Mouse (Mus musculus): ENCODE results near the gene Fat1. TPM values are rescaled to one million over a fixed set of nuclear protein-coding genes. Genes with fewer than 3 reads are reported as not detected.

Fat1 gene
- polyA plus RNA-seq, 1 experiment, result 11.5 TPM

- peaks cover 24% of the 10 kb centered on the region for H3K79me2 ChIP-seq (ENCODE audit: control insufficient read depth, insufficient read depth)
These were observed 831 bp upstream of the Fat1 start for GRCm38 (mm10) chr8:44934416-44934815.

GRCm38 (mm10) chr8:44935741-44936140 lies 494 bp downstream of the Fat1 start:
- peak overlapping the region; percentile 79 for H3K4me3 ChIP-seq
- peaks cover 37% of the 10 kb centered on the region for H3K79me2 ChIP-seq (ENCODE audit: control insufficient read depth, insufficient read depth)
- H3ac ChIP-seq (ENCODE audit: control insufficient read depth, insufficient read length), result no peak overlapping the region
- H3K27me3 ChIP-seq (ENCODE audit: control insufficient read depth, insufficient read depth, insufficient read length), result no peaks in the 10 kb centered on the region
- no peaks in the 10 kb centered on the region for H3K36me3 ChIP-seq (ENCODE audit: control insufficient read depth, insufficient read depth)
- peak overlapping the region; percentile 99 for H3K4me2 ChIP-seq (ENCODE audit: low read depth)
- peak; percentile 47 for TF ChIP-seq POLR2A (IDR thresholded peaks at IDR 0.05; ENCODE audit: insufficient read length, low read depth)
- TF ChIP-seq CEBPB (IDR thresholded peaks at IDR 0.05; ENCODE audit: insufficient read depth, poor library complexity, severe bottlenecking), result no peak

More at GRCm38 (mm10) chr8:44934416-44934815, 831 bp upstream of the Fat1 start:
- TF ChIP-seq CEBPB (IDR thresholded peaks at IDR 0.05; ENCODE audit: insufficient read depth, poor library complexity, severe bottlenecking) (no peak), MYOD1 (IDR thresholded peaks at IDR 0.05; ENCODE audit: control insufficient read depth in 1 of 3, insufficient read length in 2 of 3, low read depth in 2 of 3) (no peak)
- peak overlapping the region; percentile 99 for H3K4me2 ChIP-seq (ENCODE audit: low read depth)
- peak overlapping the region; percentile 23 for H3ac ChIP-seq (ENCODE audit: control insufficient read depth, insufficient read length)
- H3K36me3 ChIP-seq (ENCODE audit: control insufficient read depth, insufficient read depth), result no peaks in the 10 kb centered on the region
- no peaks in the 10 kb centered on the region for H3K27me3 ChIP-seq (ENCODE audit: control insufficient read depth, insufficient read depth, insufficient read length)
- peak overlapping the region; percentile 79 for H3K4me3 ChIP-seq

GRCm38 (mm10) chr8:44936481-44936961 lies 1.3 kb downstream of the Fat1 start:
- no peaks in the 10 kb centered on the region for H3K27me3 ChIP-seq (ENCODE audit: control insufficient read depth, insufficient read depth, insufficient read length)
- H3K36me3 ChIP-seq (ENCODE audit: control insufficient read depth, insufficient read depth), result no peaks in the 10 kb centered on the region
- peak overlapping the region; percentile 23 for H3ac ChIP-seq (ENCODE audit: control insufficient read depth, insufficient read length)
- H3K4me2 ChIP-seq (ENCODE audit: low read depth), result peak overlapping the region; percentile 99
- peak overlapping the region; percentile 79 for H3K4me3 ChIP-seq
- no peak for TF ChIP-seq E2F4 (IDR thresholded peaks at IDR 0.05; ENCODE audit: insufficient read depth)
- TF ChIP-seq MYOG (IDR thresholded peaks at IDR 0.05; ENCODE audit: control insufficient read depth in 1 of 3, insufficient read depth in 1 of 3, insufficient read length in 2 of 3, low read depth in 2 of 3), result no peak
- TF ChIP-seq POLR2AphosphoS2 (IDR thresholded peaks at IDR 0.05; ENCODE audit: insufficient read length, low read depth), result no peak
- H3K79me2 ChIP-seq (ENCODE audit: control insufficient read depth, insufficient read depth), result peaks cover 45% of the 10 kb centered on the region

- no peak for TF ChIP-seq E2F4 (IDR thresholded peaks at IDR 0.05; ENCODE audit: insufficient read depth)
- TF ChIP-seq TCF3 (IDR thresholded peaks at IDR 0.05; ENCODE audit: insufficient read length, low read depth), result no peak
- no peak for TF ChIP-seq REST (IDR thresholded peaks at IDR 0.05; ENCODE audit: insufficient read depth, insufficient read length)
- no peak for TF ChIP-seq SRF (IDR thresholded peaks at IDR 0.05; ENCODE audit: control insufficient read depth, insufficient read length, low read depth)
- no peak for TF ChIP-seq TCF12 (IDR thresholded peaks at IDR 0.05; ENCODE audit: insufficient read depth, poor library complexity, severe bottlenecking)
- TF ChIP-seq MAX (IDR thresholded peaks at IDR 0.05; ENCODE audit: low read depth), result no peak
- no peak for TF ChIP-seq USF1 (IDR thresholded peaks at IDR 0.05; ENCODE audit: low read depth)
- no peak for TF ChIP-seq MYOG (IDR thresholded peaks at IDR 0.05; ENCODE audit: control insufficient read depth in 1 of 3, insufficient read depth in 1 of 3, insufficient read length in 2 of 3, low read depth in 2 of 3)
- no peak for TF ChIP-seq CEBPB (IDR thresholded peaks at IDR 0.05; ENCODE audit: insufficient read depth, poor library complexity, severe bottlenecking)
- TF ChIP-seq MYOD1 (IDR thresholded peaks at IDR 0.05; ENCODE audit: control insufficient read depth in 1 of 3, insufficient read length in 2 of 3, low read depth in 2 of 3), result no peak
- no peak for TF ChIP-seq POLR2AphosphoS2 (IDR thresholded peaks at IDR 0.05; ENCODE audit: insufficient read length, low read depth)
- no peak for TF ChIP-seq POLR2A (IDR thresholded peaks at IDR 0.05; ENCODE audit: insufficient read length, low read depth)
These were observed 2.0 kb downstream of the Fat1 start for GRCm38 (mm10) chr8:44937141-44937825.

GRCm38 (mm10) chr8:44937905-44938642 lies 2.8 kb downstream of the Fat1 start:
- H3K4me2 ChIP-seq (ENCODE audit: low read depth), result peak overlapping the region; percentile 99
- no peaks in the 10 kb centered on the region for H3K27me3 ChIP-seq (ENCODE audit: control insufficient read depth, insufficient read depth, insufficient read length)
- H3K4me3 ChIP-seq, result peak overlapping the region; percentile 79
- TF ChIP-seq SRF (IDR thresholded peaks at IDR 0.05; ENCODE audit: control insufficient read depth, insufficient read length, low read depth) (peak; percentile 53), TCF12 (IDR thresholded peaks at IDR 0.05; ENCODE audit: insufficient read depth, poor library complexity, severe bottlenecking) (no peak), E2F4 (IDR thresholded peaks at IDR 0.05; ENCODE audit: insufficient read depth) (peak; percentile 50), MYOG (IDR thresholded peaks at IDR 0.05; ENCODE audit: control insufficient read depth in 1 of 3, insufficient read depth in 1 of 3, insufficient read length in 2 of 3, low read depth in 2 of 3) (peak in 2 of 3 experiments; percentile 66 to 71), MYOD1 (IDR thresholded peaks at IDR 0.05; ENCODE audit: control insufficient read depth in 1 of 3, insufficient read length in 2 of 3, low read depth in 2 of 3) (peak in 1 of 3 experiments; percentile 19), TCF3 (IDR thresholded peaks at IDR 0.05; ENCODE audit: insufficient read length, low read depth) (no peak), USF1 (IDR thresholded peaks at IDR 0.05; ENCODE audit: low read depth) (no peak), MAX (IDR thresholded peaks at IDR 0.05; ENCODE audit: low read depth) (no peak), REST (IDR thresholded peaks at IDR 0.05; ENCODE audit: insufficient read depth, insufficient read length) (peak; percentile 37), POLR2A (IDR thresholded peaks at IDR 0.05; ENCODE audit: insufficient read length, low read depth) (peak; percentile 91), CEBPB (IDR thresholded peaks at IDR 0.05; ENCODE audit: insufficient read depth, poor library complexity, severe bottlenecking) (no peak), POLR2AphosphoS2 (IDR thresholded peaks at IDR 0.05; ENCODE audit: insufficient read length, low read depth) (peak; percentile 89)
- H3K36me3 ChIP-seq (ENCODE audit: control insufficient read depth, insufficient read depth), result no peaks in the 10 kb centered on the region
- peak overlapping the region; percentile 63 for H3ac ChIP-seq (ENCODE audit: control insufficient read depth, insufficient read length)
- peaks cover 61% of the 10 kb centered on the region for H3K79me2 ChIP-seq (ENCODE audit: control insufficient read depth, insufficient read depth)

More at GRCm38 (mm10) chr8:44937141-44937825, 2.0 kb downstream of the Fat1 start:
- H3K4me3 ChIP-seq, result peak overlapping the region; percentile 79
- H3ac ChIP-seq (ENCODE audit: control insufficient read depth, insufficient read length), result peak overlapping the region; percentile 63
- H3K79me2 ChIP-seq (ENCODE audit: control insufficient read depth, insufficient read depth), result peaks cover 53% of the 10 kb centered on the region
- H3K27me3 ChIP-seq (ENCODE audit: control insufficient read depth, insufficient read depth, insufficient read length), result no peaks in the 10 kb centered on the region
- no peaks in the 10 kb centered on the region for H3K36me3 ChIP-seq (ENCODE audit: control insufficient read depth, insufficient read depth)
- H3K4me2 ChIP-seq (ENCODE audit: low read depth), result peak overlapping the region; percentile 99

Measured in myocyte (in vitro differentiated cells).